ENCODE assay signal across 8 mouse cellular contexts in the genomic region with DNA sequence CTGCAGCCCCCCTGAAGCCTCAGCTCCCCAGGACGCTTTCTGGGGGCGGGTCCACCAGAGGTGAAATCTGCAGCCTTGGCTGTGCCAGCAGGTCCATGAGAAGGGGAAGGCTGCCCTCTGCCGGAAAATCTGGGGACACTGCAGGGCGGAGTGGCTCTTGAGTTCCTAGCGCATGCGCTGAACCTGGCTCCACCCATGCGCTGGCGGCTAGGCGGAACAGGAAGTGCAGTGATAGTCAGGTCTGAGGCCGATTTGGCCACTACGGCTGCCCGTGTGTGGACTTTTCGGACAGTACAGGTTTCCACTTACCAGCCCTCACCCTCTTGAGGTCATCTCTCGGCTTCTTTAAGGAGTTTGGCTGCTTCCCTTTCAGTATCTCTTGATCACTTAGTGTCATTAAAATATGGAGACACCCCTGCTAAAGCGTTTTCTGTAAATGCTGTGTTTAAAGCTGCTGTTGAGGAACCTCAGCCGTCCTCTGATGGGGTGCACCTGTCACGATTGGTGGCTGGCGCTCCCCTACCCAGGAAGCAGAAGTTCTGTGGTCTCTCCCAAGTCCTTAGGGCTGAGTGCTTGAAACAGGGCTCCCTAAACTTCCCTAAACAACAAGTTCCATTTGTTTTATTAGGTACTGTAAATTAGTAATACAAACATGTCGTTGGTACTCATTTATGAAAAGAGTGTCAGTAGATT. TPM values are rescaled to one million over a fixed set of nuclear protein-coding genes. Genes with fewer than 3 reads are reported as not detected.
A peak's percentile ranks its signal among the peaks of the same experiment; 100 is the strongest.
DNase-seq lines count a peak whose midpoint lies in the region; ATAC-seq and TF ChIP-seq lines count a peak whose summit lies in the region.

No protein-coding gene starts in this region.

- peak overlapping the region; percentile 86 for H3K27ac ChIP-seq in brown adipose tissue, adult 24 weeks (replicated peaks; ENCODE audit: low read depth, low read length)
- H3K27ac ChIP-seq in heart, embryonic 15.5 days: peak overlapping the region; percentile 89
- peak overlapping the region; percentile 77 for H3K27ac ChIP-seq in liver, embryonic 14.5 days
- H3K27ac ChIP-seq in neural tube, embryonic 11.5 days (ENCODE audit: low read depth, low read length): no peak overlapping the region
- H3K27ac ChIP-seq in stomach, postnatal 0 days (replicated peaks): peak overlapping the region; percentile 67

- no peak for TF ChIP-seq EP300 in liver, embryonic 14.5 days (IDR thresholded peaks at IDR 0.05; ENCODE audit: low read depth)
- TF ChIP-seq EP300 in stomach, postnatal 0 days (optimal IDR thresholded peaks at IDR 0.05): no peak

- TF ChIP-seq CTCF in liver, embryonic 14.5 days (IDR thresholded peaks at IDR 0.05; ENCODE audit: low read depth): peak; percentile 100
- peak; percentile 100 for TF ChIP-seq CTCF in stomach, postnatal 0 days (IDR thresholded peaks at IDR 0.05; ENCODE audit: low read depth)

- peak; percentile 81 for ATAC-seq in heart, embryonic 15.5 days (replicated peaks; ENCODE audit: insufficient number of reproducible peaks, insufficient read depth, low FRiP score, low read depth)
- ATAC-seq in liver, embryonic 14.5 days (ENCODE audit: insufficient read depth): peak; percentile 81
- ATAC-seq in neural tube, embryonic 11.5 days (ENCODE audit: insufficient read depth, low FRiP score, low TSS enrichment): peak; percentile 71
- peak; percentile 91 for ATAC-seq in stomach, postnatal 0 days (ENCODE audit: low FRiP score, low TSS enrichment)

- no peaks in the 10 kb centered on the region for H3K9me3 ChIP-seq in heart, embryonic 15.5 days (replicated peaks)
- H3K9me3 ChIP-seq in liver, embryonic 14.5 days (ENCODE audit: control insufficient read depth, low read length): no peaks in the 10 kb centered on the region
- H3K9me3 ChIP-seq in neural tube, embryonic 11.5 days (ENCODE audit: control insufficient read depth, low read length): no peaks in the 10 kb centered on the region
- H3K9me3 ChIP-seq in stomach, postnatal 0 days (ENCODE audit: control insufficient read depth, low read length): no peaks in the 10 kb centered on the region

- H3K4me3 ChIP-seq in brown adipose tissue, adult 24 weeks (ENCODE audit: insufficient read depth, low read depth, low read length): peak overlapping the region; percentile 55
- H3K4me3 ChIP-seq in heart, embryonic 15.5 days: peak overlapping the region; percentile 53
- peak overlapping the region; percentile 58 to 60 for H3K4me3 ChIP-seq in liver, embryonic 14.5 days (ENCODE audit: insufficient read depth in 1 of 2, low read depth in 2 of 2, low read length in 2 of 2)
- H3K4me3 ChIP-seq in neural tube, embryonic 11.5 days (ENCODE audit: low read depth, low read length): peak overlapping the region; percentile 28
- H3K4me3 ChIP-seq in stomach, postnatal 0 days (ENCODE audit: low read depth, low read length): peak overlapping the region; percentile 29

- peak overlapping the region; percentile 75 for H3K4me2 ChIP-seq in heart, embryonic 15.5 days
- peak overlapping the region; percentile 92 for H3K4me2 ChIP-seq in liver, embryonic 14.5 days (ENCODE audit: low read depth)
- peak overlapping the region; percentile 79 for H3K4me2 ChIP-seq in neural tube, embryonic 11.5 days (ENCODE audit: low read depth)
- peak overlapping the region; percentile 45 for H3K4me2 ChIP-seq in stomach, postnatal 0 days (replicated peaks; ENCODE audit: low read depth)

- peak; percentile 98 for DNase-seq in CD4-positive, CD25-positive, alpha-beta regulatory T cell, adult 2 months (ENCODE audit: low read depth, low spot score)
- peak; percentile 95 for DNase-seq in fibroblast of lung, adult 2 months (ENCODE audit: low read depth)
- peak; percentile 97 to 98 for DNase-seq in kidney, postnatal 25 days
- peak; percentile 93 to 94 (median 94) for DNase-seq in liver, embryonic 14.5 days (ENCODE audit: low read depth in 3 of 3, low spot score in 3 of 3)
- DNase-seq in neural tube, embryonic 11.5 days (ENCODE audit: low spot score): peak; percentile 96
- DNase-seq in stomach, postnatal 0 days (ENCODE audit: low spot score): peak; percentile 98

- WGBS in heart, embryonic 15.5 days: 4% methylated on average over 19 of the region's 19 CpGs
- 2% methylated on average over 19 of the region's 19 CpGs for WGBS in liver, embryonic 14.5 days (ENCODE audit: insufficient replicate concordance)
- WGBS in neural tube, embryonic 11.5 days: 5% methylated on average over 19 of the region's 19 CpGs
- 3% methylated on average over 19 of the region's 19 CpGs for WGBS in stomach, postnatal 0 days

- H3K36me3 ChIP-seq in heart, embryonic 15.5 days: no peaks in the 10 kb centered on the region
- H3K36me3 ChIP-seq in liver, embryonic 14.5 days (replicated peaks; ENCODE audit: control insufficient read depth, insufficient read depth, low read depth): no peaks in the 10 kb centered on the region
- no peaks in the 10 kb centered on the region for H3K36me3 ChIP-seq in neural tube, embryonic 11.5 days (ENCODE audit: control insufficient read depth, insufficient read depth, low read length)
- H3K36me3 ChIP-seq in stomach, postnatal 0 days (ENCODE audit: control insufficient read depth, insufficient read depth, low read length): no peaks in the 10 kb centered on the region

- peaks cover 24% of the 10 kb centered on the region for H3K4me1 ChIP-seq in brown adipose tissue, adult 24 weeks (ENCODE audit: control insufficient read depth, insufficient read depth, insufficient read length, low read length)
- H3K4me1 ChIP-seq in heart, embryonic 15.5 days (replicated peaks): peaks cover 45% of the 10 kb centered on the region
- H3K4me1 ChIP-seq in liver, embryonic 14.5 days (replicated peaks; ENCODE audit: control insufficient read depth in 2 of 2, insufficient read depth in 2 of 2, low read length in 1 of 2): peaks cover 30 to 38% of the 10 kb centered on the region in 2 experiments
- H3K4me1 ChIP-seq in neural tube, embryonic 11.5 days (ENCODE audit: control insufficient read depth, insufficient read depth, low read length): peaks cover 15% of the 10 kb centered on the region; the same call in 1 of the 2 replicates
- peaks cover 5% of the 10 kb centered on the region; the same call in 1 of the 2 replicates for H3K4me1 ChIP-seq in stomach, postnatal 0 days (replicated peaks; ENCODE audit: control insufficient read depth, insufficient read depth)

- H3K27me3 ChIP-seq in heart, embryonic 15.5 days: no peaks in the 10 kb centered on the region
- no peaks in the 10 kb centered on the region for H3K27me3 ChIP-seq in liver, embryonic 14.5 days (ENCODE audit: control insufficient read depth, insufficient read depth, low read length)
- no peaks in the 10 kb centered on the region for H3K27me3 ChIP-seq in neural tube, embryonic 11.5 days (ENCODE audit: control insufficient read depth, insufficient read depth, low read length)
- H3K27me3 ChIP-seq in stomach, postnatal 0 days (ENCODE audit: control insufficient read depth, insufficient read depth, low read length): no peaks in the 10 kb centered on the region

- H3K9ac ChIP-seq in heart, embryonic 15.5 days: peak overlapping the region; percentile 52
- peak overlapping the region; percentile 82 for H3K9ac ChIP-seq in liver, embryonic 14.5 days (replicated peaks)
- peak overlapping the region; percentile 56 for H3K9ac ChIP-seq in neural tube, embryonic 11.5 days (ENCODE audit: low read length)
- peak overlapping the region; percentile 63 for H3K9ac ChIP-seq in stomach, postnatal 0 days (ENCODE audit: low read length)

RNA-seq across cellular contexts. Expression of a gene that starts 5.8 kb away (rescaled TPM):
- not detected in 2 replicates for polyA plus RNA-seq in brown adipose tissue, adult 24 weeks (2012; ENCODE audit: insufficient read depth, insufficient read length, missing spikeins)
- 0.93 and 1.4 TPM in 2 replicates for polyA plus RNA-seq in heart, embryonic 15.5 days (2015; fragmentation: Nextera tagmentation; extraction: Ambion mirVana)
- not detected in 2 replicates for polyA plus RNA-seq in liver, embryonic 14.5 days (2012; rRNA removed)
- 0.11 and 0.18 TPM in 2 replicates for polyA plus RNA-seq in liver, embryonic 14.5 days (2014; fragmentation: Nextera tagmentation; extraction: Ambion mirVana)
- 0.68 and 0.93 TPM in 2 replicates for polyA plus RNA-seq in neural tube, embryonic 11.5 days (2014; fragmentation: Nextera tagmentation; extraction: Ambion mirVana)
- 0.40 TPM in 2 replicates for polyA plus RNA-seq in stomach, postnatal 0 days (2015; fragmentation: Nextera tagmentation; extraction: Ambion mirVana)

RNA-seq across cellular contexts. Expression of a gene that starts 30.3 kb away (rescaled TPM):
- 17.4 and 18.2 TPM in 2 replicates for polyA plus RNA-seq in brown adipose tissue, adult 24 weeks (2012; ENCODE audit: insufficient read depth, insufficient read length, missing spikeins)
- 107 and 109 TPM in 2 replicates for polyA plus RNA-seq in heart, embryonic 15.5 days (2015; fragmentation: Nextera tagmentation; extraction: Ambion mirVana)
- polyA plus RNA-seq in liver, embryonic 14.5 days (2012; rRNA removed): 10.6 and 15.4 TPM in 2 replicates
- 13.5 and 14.3 TPM in 2 replicates for polyA plus RNA-seq in liver, embryonic 14.5 days (2014; fragmentation: Nextera tagmentation; extraction: Ambion mirVana)
- polyA plus RNA-seq in neural tube, embryonic 11.5 days (2014; fragmentation: Nextera tagmentation; extraction: Ambion mirVana): 26.5 and 31.3 TPM in 2 replicates
- 34.3 and 38.7 TPM in 2 replicates for polyA plus RNA-seq in stomach, postnatal 0 days (2015; fragmentation: Nextera tagmentation; extraction: Ambion mirVana)
